Mouse (Mus musculus) skeletal muscle tissue, adult 2 months (tissue): ENCODE measurements around the gene Zmiz1.

Experiments used
- DNase-seq: peaks from one replicate; pipeline ENCODE4 v3.0.0-alpha.2; 2012; ENCODE audit warnings: low read depth, low spot score

Zmiz1 gene

GRCm38 (mm10) chr14:25587487-25588001, 128.6 kb downstream of the Zmiz1 start:
- DNase-seq = no peak

- DNase-seq = no peak
Measured at GRCm38 (mm10) chr14:25588156-25588555, 129.2 kb downstream of the Zmiz1 start.

- DNase-seq = peak; percentile 52
Measured at GRCm38 (mm10) chr14:25588946-25589937, 130.3 kb downstream of the Zmiz1 start.

GRCm38 (mm10) chr14:25591000-25591399, 132.0 kb downstream of the Zmiz1 start:
- no peak for DNase-seq

- no peak for DNase-seq
Measured at GRCm38 (mm10) chr14:25591426-25591825, 132.4 kb downstream of the Zmiz1 start.

GRCm38 (mm10) chr14:25592522-25592921, 133.5 kb downstream of the Zmiz1 start:
- no peak for DNase-seq

GRCm38 (mm10) chr14:25593876-25594275, 134.9 kb downstream of the Zmiz1 start:
- no peak for DNase-seq

GRCm38 (mm10) chr14:25594611-25595010, 135.6 kb downstream of the Zmiz1 start:
- DNase-seq = no peak

GRCm38 (mm10) chr14:25598960-25599359, 140.0 kb downstream of the Zmiz1 start:
- DNase-seq = no peak

- DNase-seq = no peak
Measured at GRCm38 (mm10) chr14:25599934-25600333, 140.9 kb downstream of the Zmiz1 start.

GRCm38 (mm10) chr14:25600358-25600757, 141.4 kb downstream of the Zmiz1 start:
- no peak for DNase-seq

- no peak for DNase-seq
Measured at GRCm38 (mm10) chr14:25600951-25601350, 142.0 kb downstream of the Zmiz1 start.

GRCm38 (mm10) chr14:25602018-25602417, 143.0 kb downstream of the Zmiz1 start:
- DNase-seq = no peak

GRCm38 (mm10) chr14:25604395-25605142, 145.6 kb downstream of the Zmiz1 start:
- DNase-seq = no peak

- DNase-seq = no peak
Measured at GRCm38 (mm10) chr14:25606372-25607140, 147.6 kb downstream of the Zmiz1 start.

- DNase-seq = no peak
Measured at GRCm38 (mm10) chr14:25607141-25607967, 148.4 kb downstream of the Zmiz1 start.

- DNase-seq = no peak
Measured at GRCm38 (mm10) chr14:25607968-25608491, 149.0 kb downstream of the Zmiz1 start.

GRCm38 (mm10) chr14:25608618-25609017, 149.6 kb downstream of the Zmiz1 start:
- DNase-seq = no peak

- no peak for DNase-seq
Measured at GRCm38 (mm10) chr14:25609355-25609754, 150.4 kb downstream of the Zmiz1 start.
